Mouse (Mus musculus) neural tube, embryonic 15.5 days (tissue): ENCODE results near the gene Tspo2. TPM values are rescaled to one million over a fixed set of nuclear protein-coding genes. Genes with fewer than 3 reads are reported as not detected.

Source experiments
- ATAC-seq: fragments of 200-750 bp; cut with Nextera tagmentation; 2 replicates; pipeline ENCODE4 v1.8.0; 2017; ENCODE audit warnings: mild to moderate bottlenecking, moderate TSS enrichment, moderate library complexity; ENCODE audit not compliant: low FRiP score
- H3K27ac ChIP-seq: fragments of 300-500 bp; sonication (generic); replicated peaks from 2 replicates; pipeline ENCODE4 v1.5.1; 2015; ENCODE audit warnings: mild to moderate bottlenecking, inconsistent platforms
- H3K27me3 ChIP-seq: fragments of 300-500 bp; sonication (generic); replicated peaks from 2 replicates; pipeline ENCODE4 v1.6.1; 2015; ENCODE audit warnings: inconsistent platforms
- H3K36me3 ChIP-seq: fragments of 300-500 bp; sonication (generic); 2 replicates; pipeline ENCODE4 v1.6.1; 2015; ENCODE audit warnings: inconsistent platforms
- H3K4me1 ChIP-seq: fragments of 300-500 bp; sonication (generic); 2 replicates; pipeline ENCODE4 v1.6.1; 2015; ENCODE audit warnings: inconsistent platforms
- H3K4me2 ChIP-seq: fragments of 300-500 bp; sonication (generic); 2 replicates; pipeline ENCODE4 v1.6.1; 2015; ENCODE audit warnings: inconsistent platforms, mild to moderate bottlenecking, moderate library complexity
- H3K4me3 ChIP-seq: fragments of 300-500 bp; sonication (generic); replicated peaks from 2 replicates; pipeline ENCODE4 v1.5.1; 2015; ENCODE audit warnings: mild to moderate bottlenecking, inconsistent platforms
- H3K9ac ChIP-seq: fragments of 300-500 bp; sonication (generic); replicated peaks from 2 replicates; pipeline ENCODE4 v1.6.1; 2015; ENCODE audit warnings: mild to moderate bottlenecking, inconsistent platforms
- H3K9me3 ChIP-seq: fragments of 300-500 bp; sonication (generic); replicated peaks from 2 replicates; pipeline ENCODE4 v1.6.1; 2016; ENCODE audit warnings: inconsistent platforms
- WGBS: fragments of 180-500 bp; shearing (Covaris S2); methylation state at CpG from one replicate; pipeline ENCODE4 v1.1.7; 2015; ENCODE audit warnings: mixed read lengths; 5-methylcytosine and 5-hydroxymethylcytosine counted together
- polyA plus RNA-seq: library from polyadenylated mRNA; unstranded; fragments of >200 nt; fragmentation: Nextera tagmentation; extraction: Ambion mirVana; gene quantifications from 2 replicates; pipeline ENCODE4 v1.2.1, GENCODE M21; 2015

Gene Tspo2
- polyA plus RNA-seq, 1 experiment from 2014 or later: 1.1 TPM

DNA sequence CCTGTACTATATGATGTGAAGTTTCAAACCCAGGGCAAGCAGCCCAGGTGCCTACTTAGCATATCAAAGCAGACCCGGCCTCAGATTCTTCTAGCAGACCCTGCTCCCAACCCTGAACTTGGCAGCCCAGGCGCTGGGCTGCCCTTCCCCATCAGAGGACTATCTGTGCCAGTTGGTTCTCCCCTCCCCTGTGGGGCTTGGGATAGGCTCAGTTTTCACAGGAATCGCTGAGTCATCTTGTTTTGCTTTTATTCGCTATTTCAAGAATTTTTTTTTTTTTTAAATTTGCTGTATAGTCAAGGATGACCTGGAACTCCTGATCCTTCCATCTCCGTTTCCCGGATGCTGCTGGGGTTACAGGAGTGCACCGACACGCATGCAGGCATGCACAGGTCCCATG, 3.6 kb downstream of the Tspo2 start:
- no peak overlapping the region for H3K4me2 ChIP-seq
- H3K36me3 ChIP-seq: no peaks in the 10 kb centered on the region
- H3K27ac ChIP-seq: no peak overlapping the region
- no peak for ATAC-seq
- no peak overlapping the region for H3K9ac ChIP-seq
- no peaks in the 10 kb centered on the region for H3K4me1 ChIP-seq
- no peaks in the 10 kb centered on the region for H3K9me3 ChIP-seq
- 77% methylated on average over 8 of the region's 8 CpGs for WGBS
- H3K27me3 ChIP-seq: 0 out of 2 replicates have a peak, but pooled peaks cover 3% of the 10 kb centered on the region
- H3K4me3 ChIP-seq: no peak overlapping the region

DNA sequence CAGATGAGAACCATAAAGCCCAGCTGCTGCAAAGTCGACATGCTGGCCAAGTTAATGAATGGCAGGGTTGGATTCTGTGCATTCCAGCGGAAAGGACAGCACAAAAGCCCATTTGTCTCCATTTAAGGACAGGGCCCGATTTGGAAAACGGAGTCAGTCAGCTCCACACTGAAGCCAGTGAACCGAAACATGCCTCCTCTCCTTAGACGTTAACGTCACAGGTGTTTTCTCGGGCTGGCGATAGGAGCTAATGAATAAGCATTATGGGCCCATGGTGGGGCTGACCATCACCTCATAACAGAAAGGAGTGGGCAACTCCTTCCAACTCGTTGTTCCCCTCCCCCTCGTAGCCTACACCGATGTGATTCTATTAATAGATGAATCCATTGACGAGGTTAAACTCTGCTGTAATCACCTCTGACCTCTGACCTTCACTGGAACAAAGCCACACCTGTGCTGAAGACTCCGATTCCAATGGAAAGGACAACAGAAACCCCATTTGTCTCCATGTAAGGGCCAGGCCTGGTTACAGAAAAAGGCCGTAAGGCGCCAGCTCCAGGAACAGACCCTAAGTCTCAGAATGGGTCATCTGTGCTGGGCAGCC, 7.7 kb downstream of the Tspo2 start:
- no peak for ATAC-seq
- Histone ChIP-seq H3K27me3 (no peaks in the 10 kb centered on the region), H3K9me3 (no peaks in the 10 kb centered on the region), H3K4me2 (no peak overlapping the region), H3K9ac (no peak overlapping the region), H3K4me1 (no peaks in the 10 kb centered on the region), H3K4me3 (no peak overlapping the region), H3K36me3 (no peaks in the 10 kb centered on the region), H3K27ac (no peak overlapping the region)
- WGBS: 55% methylated on average over 16 of the region's 16 CpGs

DNA sequence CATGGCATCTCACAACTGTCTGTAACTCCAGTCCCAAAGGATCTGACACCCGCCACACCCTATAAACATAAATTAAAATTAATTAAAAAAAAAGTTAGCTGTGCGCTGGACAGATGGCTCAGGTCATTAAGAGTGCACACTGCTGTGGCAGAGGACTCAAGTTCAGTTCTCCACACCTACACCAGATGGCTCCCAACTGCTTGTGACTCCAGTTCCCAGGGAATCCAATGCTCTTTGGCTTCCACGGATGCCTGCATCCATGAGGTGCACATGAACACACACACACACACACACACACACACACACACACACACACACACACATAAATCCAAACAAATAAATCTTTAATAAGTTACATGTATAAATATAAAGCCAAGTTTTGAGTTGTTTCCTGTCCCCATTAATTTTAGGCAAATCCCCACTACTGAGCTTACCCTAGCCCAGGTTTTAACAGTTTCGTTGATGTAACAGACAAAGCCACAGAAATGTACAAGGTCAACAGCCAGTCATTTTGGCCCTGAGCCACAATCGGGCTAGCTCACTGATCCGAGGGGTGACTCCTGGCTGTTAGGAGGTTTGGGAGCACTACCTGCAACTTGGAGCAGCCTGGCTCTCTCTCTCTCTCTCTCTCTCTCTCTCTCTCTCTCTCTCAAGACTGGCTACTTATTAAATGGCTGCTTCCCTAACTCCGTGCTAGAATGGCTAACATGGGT, 8.4 kb downstream of the Tspo2 start:
- no peaks in the 10 kb centered on the region for H3K4me1 ChIP-seq
- no peaks in the 10 kb centered on the region for H3K27me3 ChIP-seq
- H3K36me3 ChIP-seq: no peaks in the 10 kb centered on the region
- H3K4me3 ChIP-seq: no peak overlapping the region
- H3K4me2 ChIP-seq: no peak overlapping the region
- 51% methylated on average over 7 of the region's 7 CpGs for WGBS
- no peak for ATAC-seq
- no peaks in the 10 kb centered on the region for H3K9me3 ChIP-seq
- H3K27ac ChIP-seq: no peak overlapping the region
- no peak overlapping the region for H3K9ac ChIP-seq

DNA sequence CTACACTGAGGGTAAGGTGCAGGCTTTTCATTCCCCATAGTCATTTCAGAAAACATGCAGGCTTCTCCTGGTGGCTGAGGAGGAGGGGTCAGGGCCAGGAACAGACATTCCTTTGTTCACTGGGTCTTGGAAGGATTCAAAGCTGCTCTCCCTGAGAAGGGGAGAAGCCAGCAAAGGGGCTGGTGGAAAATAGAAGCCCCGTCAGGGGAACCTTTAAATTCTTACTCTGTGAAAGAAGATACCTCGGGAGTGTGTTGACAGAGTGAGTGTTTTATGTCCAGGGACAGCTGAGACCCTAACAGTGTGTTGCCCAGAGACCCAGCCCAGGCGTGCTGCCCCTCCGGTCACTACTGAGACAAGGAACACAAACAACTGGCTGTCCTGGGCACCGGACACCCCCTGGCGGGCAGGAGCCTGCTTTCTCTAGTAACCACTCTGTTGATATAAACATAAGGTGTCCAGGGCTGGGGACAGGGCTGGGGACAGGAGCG, 13.9 kb downstream of the Tspo2 start:
- H3K27me3 ChIP-seq: no peaks in the 10 kb centered on the region
- peak overlapping the region; percentile 67 for H3K27ac ChIP-seq
- WGBS: 21% methylated on average over 7 of the region's 7 CpGs

DNA sequence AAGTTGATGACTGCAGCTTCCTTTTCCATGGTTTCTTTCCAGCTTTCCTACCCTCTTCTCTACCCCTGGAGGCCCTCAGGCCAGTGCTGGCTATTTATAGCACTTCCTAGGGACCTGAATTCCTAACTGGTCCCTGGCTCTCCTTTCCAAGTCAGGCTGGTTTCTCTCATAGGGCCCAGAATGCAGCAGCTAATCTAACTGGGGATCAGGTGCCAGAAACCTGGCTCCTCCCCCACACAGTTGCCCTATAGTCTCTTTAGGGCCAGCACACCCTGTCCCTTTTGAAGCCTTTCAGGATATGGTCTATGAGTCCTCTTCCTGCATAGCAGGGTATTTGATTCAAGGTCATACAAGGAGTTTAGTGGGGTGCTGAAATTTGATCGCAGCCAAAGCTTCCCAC, 14.8 kb downstream of the Tspo2 start:
- no peak for ATAC-seq
- Histone ChIP-seq H3K27ac (no peak overlapping the region), H3K27me3 (no peaks in the 10 kb centered on the region), H3K9me3 (no peaks in the 10 kb centered on the region), H3K4me2 (no peak overlapping the region), H3K36me3 (no peaks in the 10 kb centered on the region), H3K4me1 (peaks cover 9% of the 10 kb centered on the region), H3K9ac (no peak overlapping the region), H3K4me3 (no peak overlapping the region)
- WGBS: 79% methylated on average over 1 of the region's 1 CpGs

More for the DNA sequence above, 13.9 kb downstream of the Tspo2 start:
- no peak overlapping the region for H3K4me3 ChIP-seq
- H3K36me3 ChIP-seq: no peaks in the 10 kb centered on the region
- H3K9me3 ChIP-seq: no peaks in the 10 kb centered on the region
- no peak overlapping the region for H3K4me2 ChIP-seq
- peaks cover 9% of the 10 kb centered on the region for H3K4me1 ChIP-seq
- ATAC-seq: peak; percentile 63
- H3K9ac ChIP-seq: no peak overlapping the region

DNA sequence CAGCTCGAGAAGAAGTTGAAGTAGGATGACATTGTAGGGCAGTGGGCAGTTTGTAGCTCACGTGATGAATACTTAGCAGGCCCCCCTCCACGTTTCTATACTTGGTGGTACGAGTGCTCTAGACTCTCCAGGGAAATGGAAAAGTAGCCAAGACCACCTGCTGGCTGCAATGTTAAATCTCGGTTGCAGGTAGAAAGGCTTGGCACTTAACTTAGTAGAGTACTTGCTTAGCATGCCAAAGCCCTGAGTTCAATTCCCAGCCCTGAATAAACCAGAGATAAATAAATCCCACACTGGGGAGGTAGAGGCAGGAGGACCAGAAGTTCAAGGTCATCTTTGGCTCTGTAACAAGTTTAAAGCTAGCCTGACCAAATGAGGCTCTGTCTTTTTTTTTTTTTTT, 16.8 kb downstream of the Tspo2 start:
- no peak overlapping the region for H3K27ac ChIP-seq
- no peaks in the 10 kb centered on the region for H3K36me3 ChIP-seq
- H3K27me3 ChIP-seq: no peaks in the 10 kb centered on the region
- 80% methylated on average over 5 of the region's 5 CpGs for WGBS
- no peak overlapping the region for H3K4me3 ChIP-seq
- H3K9me3 ChIP-seq: no peaks in the 10 kb centered on the region
- H3K4me2 ChIP-seq: no peak overlapping the region
- ATAC-seq: no peak
- H3K9ac ChIP-seq: no peak overlapping the region
- peaks cover 9% of the 10 kb centered on the region for H3K4me1 ChIP-seq

DNA sequence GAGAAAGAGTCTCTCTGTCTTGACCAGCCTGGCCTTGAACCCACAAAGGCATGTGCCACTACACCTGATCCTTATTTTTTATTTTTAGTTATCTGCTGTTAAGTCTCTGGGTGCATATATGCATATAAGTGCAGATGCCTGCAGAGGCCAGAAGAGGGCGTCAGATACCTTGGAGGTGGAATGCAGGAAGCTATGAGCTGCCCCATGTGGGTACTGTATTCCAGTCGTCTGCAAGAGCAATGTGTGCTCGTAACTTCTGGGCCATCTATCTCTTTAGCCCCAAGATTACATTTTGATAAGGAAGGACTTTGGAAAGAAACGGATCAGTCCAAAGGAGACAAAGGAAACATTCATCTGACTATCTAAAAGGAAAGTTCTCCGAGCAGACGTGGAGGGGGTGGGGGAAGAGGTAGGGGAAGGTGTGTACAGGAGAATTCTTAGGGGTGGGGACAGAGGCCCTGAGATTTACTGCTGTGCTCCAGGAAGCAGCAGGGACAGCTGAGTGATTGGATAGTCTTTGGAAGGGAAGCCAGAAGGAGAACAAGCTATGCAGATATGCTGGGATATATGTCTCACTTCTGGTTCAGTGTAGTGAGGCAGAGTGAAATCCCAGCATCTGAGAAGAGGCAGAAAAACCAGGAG, 17.5 kb downstream of the Tspo2 start:
- Histone ChIP-seq H3K27me3 (no peaks in the 10 kb centered on the region), H3K4me2 (no peak overlapping the region), H3K9ac (no peak overlapping the region), H3K36me3 (no peaks in the 10 kb centered on the region), H3K9me3 (no peaks in the 10 kb centered on the region), H3K27ac (no peak overlapping the region), H3K4me1 (peaks cover 9% of the 10 kb centered on the region), H3K4me3 (no peak overlapping the region)
- ATAC-seq: no peak
- WGBS: 67% methylated on average over 6 of the region's 6 CpGs

DNA sequence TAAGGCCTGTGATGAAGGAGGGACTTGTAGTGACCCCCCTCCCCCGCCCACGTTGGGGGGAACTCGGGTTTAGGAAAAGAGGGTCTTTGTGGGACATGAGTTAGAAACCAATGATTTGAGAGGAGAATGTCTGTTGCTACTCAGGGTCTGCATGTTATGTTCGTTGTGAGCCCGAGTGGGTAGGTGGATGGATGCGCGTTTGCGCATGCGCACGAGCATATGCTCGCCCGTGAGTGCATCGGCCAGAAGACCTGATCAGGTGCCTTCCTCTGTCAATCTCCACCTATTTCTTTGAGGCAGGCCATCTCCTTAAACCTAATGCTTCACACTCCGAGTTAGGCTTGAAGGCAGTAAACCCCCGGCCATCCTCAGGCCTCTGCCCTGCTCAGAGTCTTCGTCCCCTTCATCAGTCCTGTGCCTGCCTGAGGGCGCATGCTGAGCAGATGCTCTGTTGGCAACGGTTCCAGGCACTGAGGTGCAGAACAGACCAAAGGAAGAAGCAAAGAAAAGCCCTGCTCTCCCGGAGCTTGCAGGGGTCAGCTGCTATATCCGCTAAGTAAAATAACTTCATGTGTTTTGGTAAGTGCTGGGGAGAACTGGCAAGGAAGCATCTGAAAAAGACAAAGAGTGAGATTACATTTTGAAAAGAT, 18.2 kb downstream of the Tspo2 start:
- Histone ChIP-seq H3K9me3 (no peaks in the 10 kb centered on the region), H3K36me3 (no peaks in the 10 kb centered on the region), H3K4me3 (no peak overlapping the region), H3K4me1 (peaks cover 9% of the 10 kb centered on the region), H3K9ac (no peak overlapping the region), H3K27me3 (no peaks in the 10 kb centered on the region), H3K4me2 (no peak overlapping the region), H3K27ac (no peak overlapping the region)
- WGBS: 75% methylated on average over 20 of the region's 20 CpGs
- ATAC-seq: no peak

DNA sequence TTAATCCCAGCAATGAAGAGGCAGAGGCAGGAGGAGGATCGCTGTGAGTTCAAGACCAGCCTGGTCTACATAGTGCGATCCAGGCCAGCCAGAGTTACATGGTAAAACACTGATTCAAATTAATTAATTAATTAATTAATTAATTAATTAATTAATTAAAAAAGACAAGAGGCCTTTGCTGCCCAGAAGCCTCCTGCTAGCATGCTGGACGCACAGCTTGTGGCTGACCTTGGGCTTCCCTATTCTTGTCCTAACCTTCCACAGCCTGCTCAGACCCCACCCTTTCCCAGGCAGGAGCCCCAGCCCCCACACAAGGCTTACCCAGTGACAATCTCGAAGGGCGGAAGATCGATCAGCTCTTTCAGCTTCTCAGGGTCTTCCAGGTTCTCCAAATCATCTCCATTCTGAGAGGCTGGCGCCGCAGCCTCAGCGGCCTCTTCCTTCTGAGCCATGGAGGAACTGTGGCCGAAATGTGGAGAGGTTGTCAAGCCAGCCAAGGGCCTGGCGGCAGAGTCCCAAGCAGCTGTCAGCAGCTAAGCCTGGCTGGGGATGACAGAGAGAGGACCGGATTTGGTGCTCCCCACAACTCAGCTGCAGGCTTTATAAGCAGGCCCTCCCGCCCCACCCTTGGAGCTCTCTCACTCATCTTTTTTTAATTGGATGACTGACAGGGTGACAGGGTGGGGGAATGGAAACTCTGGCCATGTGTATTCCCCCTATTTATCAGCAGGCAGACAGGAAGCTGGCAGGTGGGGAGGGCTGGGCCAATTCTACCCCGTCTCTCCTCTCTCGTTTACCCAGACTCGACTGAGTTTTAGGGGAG, 19.0 kb downstream of the Tspo2 start, which contains the start of gene Apobec2:
TSS of gene Apobec2 (minus strand) at position 773 of the 823 bp plus-strand sequence.
- Histone ChIP-seq H3K27me3 (no peaks in the 10 kb centered on the region), H3K4me2 (no peak within 1 kb of the TSS), H3K9ac (no peak within 1 kb of the TSS), H3K4me3 (no peak within 1 kb of the TSS), H3K9me3 (no peaks in the 10 kb centered on the region), H3K4me1 (peaks cover 4% of the 10 kb centered on the region), H3K36me3 (no peaks in the 10 kb centered on the region), H3K27ac (no peak within 1 kb of the TSS)
- WGBS: 77% methylated on average over 16 of the region's 16 CpGs
- ATAC-seq: no peak

DNA sequence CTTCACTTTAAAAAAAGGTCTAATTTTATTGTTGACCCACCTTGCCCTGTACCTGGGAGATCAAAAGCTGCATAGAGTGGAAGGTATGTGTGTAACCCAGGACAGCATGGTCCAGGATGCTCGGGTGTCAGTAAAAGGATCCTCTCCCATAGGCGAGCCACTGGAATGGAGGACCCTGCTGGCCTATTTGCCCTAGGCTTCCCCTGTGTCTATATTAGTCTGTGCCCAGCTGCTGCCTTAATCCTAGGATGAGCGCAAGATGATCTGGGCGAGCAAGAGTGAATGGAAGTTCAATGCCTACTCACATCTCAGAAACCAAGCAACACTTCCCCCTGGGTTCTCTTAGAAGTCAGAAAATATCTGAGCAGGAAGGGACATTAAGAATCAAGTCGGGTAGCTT, 20.3 kb downstream of the Tspo2 start:
- H3K27ac ChIP-seq: no peak overlapping the region
- H3K27me3 ChIP-seq: no peaks in the 10 kb centered on the region
- H3K36me3 ChIP-seq: no peaks in the 10 kb centered on the region
- no peak for ATAC-seq
- H3K9ac ChIP-seq: no peak overlapping the region
- WGBS: 72% methylated on average over 5 of the region's 5 CpGs
- H3K4me1 ChIP-seq: peaks cover 2% of the 10 kb centered on the region
- H3K4me3 ChIP-seq: no peak overlapping the region
- no peaks in the 10 kb centered on the region for H3K9me3 ChIP-seq
- no peak overlapping the region for H3K4me2 ChIP-seq

DNA sequence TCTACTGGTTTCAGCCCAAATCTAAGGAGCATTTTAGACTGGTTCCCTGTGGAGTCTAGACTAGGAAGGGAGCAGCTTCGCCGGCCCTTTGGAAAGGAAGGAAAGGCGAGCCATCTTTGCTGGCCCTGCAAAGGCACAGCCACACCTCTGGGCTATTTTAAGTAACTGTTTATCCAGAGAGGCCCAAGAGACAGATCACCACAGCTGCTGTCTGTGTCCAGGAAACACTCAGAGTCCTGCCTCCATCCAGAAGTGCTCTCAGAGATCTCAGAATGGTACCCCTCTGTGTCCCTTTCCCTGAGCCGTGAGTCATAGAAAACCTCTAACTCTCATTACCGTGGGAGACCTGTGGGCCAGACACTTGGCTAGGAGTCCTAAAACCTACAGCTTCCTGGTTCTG, 20.9 kb downstream of the Tspo2 start:
- 0 out of 2 replicates have a peak overlapping the region, but pooled peaks have one; percentile 18 for H3K27ac ChIP-seq
- WGBS: 55% methylated on average over 5 of the region's 5 CpGs

More for the DNA sequence above, 20.9 kb downstream of the Tspo2 start:
- H3K27me3 ChIP-seq: no peaks in the 10 kb centered on the region
- no peaks in the 10 kb centered on the region for H3K9me3 ChIP-seq
- peaks cover 7% of the 10 kb centered on the region for H3K4me1 ChIP-seq
- H3K4me3 ChIP-seq: no peak overlapping the region
- no peak overlapping the region for H3K4me2 ChIP-seq
- H3K36me3 ChIP-seq: no peaks in the 10 kb centered on the region
- no peak overlapping the region for H3K9ac ChIP-seq
- no peak for ATAC-seq
